Mouse (Mus musculus) layer of hippocampus, adult 18-20 months (tissue): ENCODE results near the gene Susd1. TPM values are rescaled to one million over a fixed set of nuclear protein-coding genes. Genes with fewer than 3 reads are reported as not detected.

ENCODE experiments used
- DNase-seq, 2 experiments: peaks; one replicate each; pipeline ENCODE4 v3.0.0; 2022; ENCODE audit warnings: low spot score in 2 of 2
- total RNA-seq, 2 experiments: library from RNA; stranded (reverse); gene quantifications; 2 replicates each; pipeline ENCODE4 v1.2.3; 2021

Gene Susd1
- total RNA-seq, 2 experiments from 2014 or later: 7.5 to 8.1 TPM

DNA sequence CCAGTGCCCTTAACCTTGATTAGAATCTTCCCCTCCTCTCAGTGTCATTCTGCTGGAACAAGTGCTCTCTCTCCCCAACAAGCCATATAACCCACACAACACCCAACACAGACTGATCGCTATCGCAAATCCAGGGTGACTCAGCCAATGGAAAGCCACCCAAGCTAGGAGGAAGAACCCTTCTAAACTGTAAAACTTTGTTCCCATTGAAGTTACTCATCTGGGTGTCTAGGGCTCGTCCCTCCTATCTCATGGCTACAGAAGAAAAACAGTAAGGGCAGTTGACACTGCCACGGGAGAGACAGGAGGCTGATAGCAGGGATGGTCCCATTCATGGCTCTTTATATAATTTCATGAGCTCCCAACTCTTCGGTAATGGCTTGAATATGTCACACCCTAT, 114.1 kb downstream of the Susd1 start:
- DNase-seq: no peak

GRCm38 (mm10) chr4:59323231-59323651, 115.2 kb downstream of the Susd1 start:
- peak in 1 of 2 experiments; percentile 0 for DNase-seq

DNA sequence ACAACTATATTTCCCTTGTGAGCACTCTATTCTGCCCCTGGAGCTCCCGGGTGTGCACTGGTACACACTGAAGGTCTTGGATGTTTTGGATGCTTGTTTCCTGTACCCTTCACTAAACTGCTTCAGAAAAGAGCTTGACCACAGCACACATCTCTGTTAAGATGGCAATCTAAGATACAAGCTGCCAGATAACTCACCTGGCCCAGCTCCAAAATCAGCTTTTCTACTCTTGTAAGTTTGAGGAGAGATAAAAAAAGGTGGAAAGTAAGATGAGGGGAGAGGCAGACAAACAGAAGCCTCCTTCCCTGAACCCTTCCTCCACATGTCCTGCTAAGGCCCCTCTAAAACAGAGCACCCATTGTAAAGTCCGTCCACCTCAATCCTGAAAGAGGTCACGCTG, 115.7 kb downstream of the Susd1 start:
- DNase-seq: no peak

DNA sequence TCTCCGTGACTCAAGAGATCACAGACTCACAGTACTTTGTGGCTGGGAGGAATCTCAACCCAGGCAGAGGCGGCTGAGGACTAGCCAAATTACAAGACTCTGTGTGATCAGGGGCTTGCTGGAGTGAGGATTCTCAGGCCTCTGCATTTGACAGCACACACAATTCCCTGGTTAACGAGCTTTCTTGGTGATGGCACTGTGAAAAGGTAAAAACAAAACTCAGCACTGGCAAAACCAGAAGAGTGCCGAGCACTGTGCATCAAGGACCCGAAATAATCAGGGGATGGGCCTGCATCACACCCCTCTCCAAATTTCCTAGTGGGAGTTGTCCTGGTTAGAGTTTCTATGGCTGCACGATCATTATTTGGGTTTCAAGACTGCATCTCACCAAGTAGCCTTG, 116.4 kb downstream of the Susd1 start:
- DNase-seq: no peak

GRCm38 (mm10) chr4:59321181-59322008, 117.0 kb downstream of the Susd1 start:
- no peak for DNase-seq

- DNase-seq: no peak
Measured at GRCm38 (mm10) chr4:59319136-59319941, 119.1 kb downstream of the Susd1 start.

- DNase-seq: no peak
Measured at GRCm38 (mm10) chr4:59318602-59319001, 119.8 kb downstream of the Susd1 start.

- no peak for DNase-seq
Measured at GRCm38 (mm10) chr4:59315553-59316405, 122.7 kb downstream of the Susd1 start.

DNA sequence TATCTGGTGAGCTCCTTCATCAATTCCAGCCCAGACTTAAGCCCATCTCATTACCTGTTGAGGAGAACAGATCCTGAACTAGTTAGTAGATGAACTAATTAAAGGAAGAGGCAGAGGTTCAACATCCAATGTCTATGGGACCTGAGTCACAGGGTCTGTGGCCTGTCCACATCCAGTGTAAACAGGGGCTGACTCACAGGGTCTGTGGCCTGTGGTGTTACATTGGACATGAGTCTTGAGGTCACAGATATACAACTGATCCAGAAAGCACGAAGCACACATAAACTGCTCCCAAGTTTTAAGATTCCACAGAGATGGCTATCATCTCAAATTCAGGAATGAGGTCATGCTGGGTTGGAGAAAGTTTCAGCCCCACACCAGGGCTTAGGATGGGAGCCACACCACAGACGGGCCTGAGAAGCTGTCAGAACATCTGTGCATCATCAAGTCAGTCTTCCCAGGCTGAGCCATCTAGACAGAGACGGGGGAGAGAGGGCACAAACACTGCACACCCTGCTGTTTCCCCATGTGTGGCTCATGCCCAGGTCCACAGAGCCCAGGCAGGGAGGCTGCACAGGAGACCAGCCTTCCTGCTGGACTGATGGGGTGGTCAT, 123.4 kb downstream of the Susd1 start:
- DNase-seq: no peak

GRCm38 (mm10) chr4:59312945-59313344, 125.5 kb downstream of the Susd1 start:
- no peak for DNase-seq

DNA sequence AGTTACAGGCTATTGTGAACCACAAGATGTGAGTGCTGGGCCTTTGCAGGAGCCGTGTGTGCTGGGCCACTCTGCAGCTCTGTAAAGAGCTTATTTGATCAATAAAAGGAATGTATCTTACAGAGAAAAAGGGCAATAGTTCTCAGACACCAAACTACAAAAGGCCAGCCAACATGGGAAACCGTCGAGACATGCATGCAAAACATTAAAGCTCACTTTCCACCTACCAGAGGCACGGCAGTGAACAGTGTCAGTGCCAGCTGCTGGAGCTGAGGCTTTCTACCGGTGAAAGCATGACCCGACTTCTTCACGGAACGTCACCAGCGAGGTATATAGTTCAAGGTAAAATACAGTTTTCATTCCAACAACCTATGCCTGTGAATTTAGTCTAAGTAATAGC, 127.8 kb downstream of the Susd1 start:
- DNase-seq: no peak

DNA sequence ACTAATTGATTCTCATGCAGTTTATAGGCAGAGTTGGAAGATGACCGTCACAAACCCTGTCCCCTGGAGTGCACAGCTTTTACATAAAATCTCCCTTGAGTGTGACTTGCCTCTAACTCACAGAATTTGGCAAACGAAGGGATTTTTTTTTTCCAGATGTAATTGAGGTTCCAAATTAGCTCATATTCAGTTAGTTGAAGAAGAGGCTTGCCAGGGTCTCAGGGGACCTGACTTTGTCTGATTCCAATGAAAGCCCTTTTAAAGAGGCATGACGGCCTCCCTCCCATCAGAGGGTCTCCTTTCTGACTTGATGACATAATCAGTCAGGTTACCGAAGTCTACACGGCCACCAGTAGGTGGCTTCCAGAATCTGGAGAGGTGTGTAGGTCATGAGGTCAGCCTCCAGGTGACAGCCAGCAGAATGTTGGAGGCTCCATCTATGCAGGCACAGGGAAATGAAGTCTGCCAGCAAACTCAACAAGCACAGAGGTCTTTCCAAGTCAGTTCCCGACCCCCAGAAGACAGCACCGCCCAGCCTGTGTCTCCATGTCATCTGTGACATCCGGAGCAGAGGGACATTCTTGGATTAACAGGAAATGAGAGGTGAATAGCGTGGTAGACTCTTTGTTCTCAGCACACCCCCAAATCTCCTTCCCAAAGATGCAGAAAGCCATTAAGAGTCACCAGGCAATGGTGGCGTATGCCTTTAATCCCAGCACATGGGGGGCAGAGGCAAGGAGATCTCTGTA, 130.4 kb downstream of the Susd1 start:
- DNase-seq: no peak

DNA sequence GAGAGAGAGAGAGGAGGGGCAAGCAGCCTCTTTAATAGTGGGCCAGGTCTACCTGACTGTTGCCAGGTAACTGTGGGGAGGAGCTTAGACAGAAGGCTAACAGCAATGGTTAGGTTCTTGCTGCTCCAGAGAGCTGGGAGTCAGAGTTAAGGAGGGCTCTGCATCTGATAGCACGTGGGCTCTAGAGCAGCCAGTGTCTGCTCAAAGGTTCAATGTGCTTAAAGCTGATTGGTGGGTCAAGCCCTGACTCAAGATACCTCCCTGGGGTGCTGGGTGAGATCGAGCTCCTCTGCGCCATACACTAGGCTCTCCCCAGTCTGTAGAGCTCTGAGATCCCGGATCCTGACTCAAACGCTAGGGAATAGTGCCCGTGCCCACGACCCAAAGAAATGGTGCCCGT, 136.0 kb downstream of the Susd1 start:
- no peak for DNase-seq

DNA sequence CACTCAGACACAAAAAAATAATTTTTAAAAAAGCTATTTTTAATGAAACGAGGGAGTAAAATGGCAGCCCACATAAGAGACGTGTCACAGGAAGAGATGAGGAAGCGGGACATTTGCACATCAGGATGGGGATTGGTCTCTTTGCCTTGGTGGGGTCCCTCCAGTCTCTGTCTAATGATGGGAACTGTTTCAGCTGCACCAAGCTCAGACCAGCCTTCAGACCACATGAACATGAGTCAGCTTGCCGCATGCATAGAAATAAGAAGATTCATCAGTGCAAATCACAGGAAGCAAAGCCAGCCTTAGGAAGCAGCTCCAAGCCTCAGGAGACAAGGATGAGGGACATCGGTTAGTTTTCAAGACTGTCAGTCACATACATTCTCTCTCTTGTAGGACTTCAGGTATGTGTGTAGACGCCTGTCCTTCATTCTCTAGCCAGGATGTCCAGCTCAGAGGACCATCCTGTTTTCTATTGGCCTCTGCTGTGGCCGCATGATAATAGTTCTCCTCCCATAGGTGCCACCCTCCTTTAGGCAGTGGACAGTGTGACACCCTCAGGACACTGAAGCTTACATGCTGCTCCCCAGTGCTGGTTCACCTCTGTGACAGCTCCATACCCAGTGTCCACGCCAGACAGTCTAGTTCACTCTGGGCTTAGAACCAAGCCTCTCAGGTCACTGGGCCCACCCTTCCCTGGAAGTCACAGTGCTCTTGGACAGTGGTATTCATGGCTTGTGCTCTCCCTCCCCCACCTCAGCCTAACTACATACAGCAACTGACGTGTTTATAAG, 137.2 kb downstream of the Susd1 start:
- no peak for DNase-seq

- DNase-seq: no peak
Measured at GRCm38 (mm10) chr4:59298719-59299496, 139.5 kb downstream of the Susd1 start.

- no peak for DNase-seq
Measured at GRCm38 (mm10) chr4:59295127-59295526, 143.3 kb downstream of the Susd1 start.

- no peak for DNase-seq
Measured at GRCm38 (mm10) chr4:59294661-59295060, 143.8 kb downstream of the Susd1 start.

GRCm38 (mm10) chr4:59291914-59292718, 146.3 kb downstream of the Susd1 start:
- no peak for DNase-seq
